Mouse (Mus musculus) neural tube, embryonic 15.5 days (tissue): ENCODE measurements around the gene Dnajc10. TPM values are rescaled to one million over a fixed set of nuclear protein-coding genes. Genes with fewer than 3 reads are reported as not detected.

Source experiments
- ATAC-seq: fragments of 200-750 bp; cut with Nextera tagmentation; 2 replicates; pipeline ENCODE4 v1.8.0; 2017; ENCODE audit warnings: mild to moderate bottlenecking, moderate TSS enrichment, moderate library complexity; ENCODE audit not compliant: low FRiP score
- H3K27ac ChIP-seq: fragments of 300-500 bp; sonication (generic); replicated peaks from 2 replicates; pipeline ENCODE4 v1.5.1; 2015; ENCODE audit warnings: mild to moderate bottlenecking, inconsistent platforms
- H3K27me3 ChIP-seq: fragments of 300-500 bp; sonication (generic); replicated peaks from 2 replicates; pipeline ENCODE4 v1.6.1; 2015; ENCODE audit warnings: inconsistent platforms
- H3K36me3 ChIP-seq: fragments of 300-500 bp; sonication (generic); 2 replicates; pipeline ENCODE4 v1.6.1; 2015; ENCODE audit warnings: inconsistent platforms
- H3K4me1 ChIP-seq: fragments of 300-500 bp; sonication (generic); 2 replicates; pipeline ENCODE4 v1.6.1; 2015; ENCODE audit warnings: inconsistent platforms
- H3K4me2 ChIP-seq: fragments of 300-500 bp; sonication (generic); 2 replicates; pipeline ENCODE4 v1.6.1; 2015; ENCODE audit warnings: inconsistent platforms, mild to moderate bottlenecking, moderate library complexity
- H3K4me3 ChIP-seq: fragments of 300-500 bp; sonication (generic); replicated peaks from 2 replicates; pipeline ENCODE4 v1.5.1; 2015; ENCODE audit warnings: mild to moderate bottlenecking, inconsistent platforms
- H3K9ac ChIP-seq: fragments of 300-500 bp; sonication (generic); replicated peaks from 2 replicates; pipeline ENCODE4 v1.6.1; 2015; ENCODE audit warnings: mild to moderate bottlenecking, inconsistent platforms
- H3K9me3 ChIP-seq: fragments of 300-500 bp; sonication (generic); replicated peaks from 2 replicates; pipeline ENCODE4 v1.6.1; 2016; ENCODE audit warnings: inconsistent platforms
- WGBS: fragments of 180-500 bp; shearing (Covaris S2); methylation state at CpG from one replicate; pipeline ENCODE4 v1.1.7; 2015; ENCODE audit warnings: mixed read lengths; 5-methylcytosine and 5-hydroxymethylcytosine counted together
- polyA plus RNA-seq: library from polyadenylated mRNA; unstranded; fragments of >200 nt; fragmentation: Nextera tagmentation; extraction: Ambion mirVana; gene quantifications from 2 replicates; pipeline ENCODE4 v1.2.1, GENCODE M21; 2015

The Dnajc10 gene
- polyA plus RNA-seq, 1 experiment from 2014 or later: 60.1 TPM

DNA sequence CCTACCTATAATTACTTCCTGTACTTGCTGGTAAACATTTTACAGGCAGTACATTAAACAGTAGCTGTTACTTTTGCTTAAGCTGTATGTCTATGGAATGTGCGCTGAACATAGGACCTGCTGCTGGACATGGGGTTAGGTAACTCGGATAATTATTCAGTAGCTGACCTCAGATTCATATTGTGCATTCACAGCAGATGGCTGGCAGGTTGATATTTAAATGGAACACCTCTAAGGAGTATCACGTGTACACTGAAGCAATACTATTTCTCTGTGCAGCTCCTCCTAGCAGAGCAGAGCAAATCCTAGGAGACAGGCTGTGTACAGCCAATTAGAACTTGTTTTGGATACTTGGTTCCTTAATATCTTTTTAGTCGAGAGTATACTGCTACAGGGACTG lies 39.3 kb downstream of the Dnajc10 start:
- Histone ChIP-seq H3K36me3 (peaks cover 26% of the 10 kb centered on the region), H3K4me1 (no peaks in the 10 kb centered on the region), H3K4me3 (no peak overlapping the region), H3K4me2 (no peak overlapping the region), H3K9ac (no peak overlapping the region), H3K9me3 (no peaks in the 10 kb centered on the region), H3K27ac (no peak overlapping the region; the same call in 1 of the 2 replicates), H3K27me3 (no peaks in the 10 kb centered on the region)
- WGBS: 83% methylated on average over 4 of the region's 4 CpGs
- ATAC-seq: no peak

DNA sequence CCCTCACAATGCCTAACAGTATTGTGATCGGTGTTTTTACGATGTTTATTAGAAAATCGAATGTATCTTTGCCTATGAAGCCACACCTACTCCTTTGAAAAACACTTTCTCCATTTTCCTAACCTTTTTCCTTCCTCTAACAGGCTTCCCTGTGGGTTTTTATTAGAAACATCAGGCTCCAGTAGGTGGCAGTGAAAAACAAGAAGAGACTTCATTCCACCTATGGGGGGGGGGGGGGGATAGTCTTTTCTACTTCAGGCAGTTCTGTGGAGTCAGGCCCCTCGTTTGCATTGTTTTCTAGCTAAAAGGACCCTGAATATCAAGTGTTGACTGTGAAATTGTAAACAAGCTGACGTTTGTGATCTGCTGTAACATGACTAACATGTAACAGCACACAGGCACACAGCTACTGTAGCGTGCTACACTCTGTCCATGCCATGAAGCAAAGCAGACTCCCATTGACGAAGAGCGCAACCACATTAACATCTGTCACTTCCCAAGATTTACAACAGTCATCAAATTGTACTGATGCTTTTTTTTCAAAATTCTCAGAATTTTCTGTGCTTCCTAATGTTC lies 41.5 kb downstream of the Dnajc10 start:
- peak; percentile 63; the same call in 1 of the 2 replicates for ATAC-seq
- WGBS: 37% methylated on average over 8 of the region's 8 CpGs
- no peaks in the 10 kb centered on the region for H3K27me3 ChIP-seq
- H3K4me2 ChIP-seq: no peak overlapping the region
- H3K4me3 ChIP-seq: no peak overlapping the region
- peaks cover 12% of the 10 kb centered on the region for H3K36me3 ChIP-seq
- H3K27ac ChIP-seq: no peak overlapping the region
- no peak overlapping the region for H3K9ac ChIP-seq
- H3K9me3 ChIP-seq: no peaks in the 10 kb centered on the region
- H3K4me1 ChIP-seq: no peaks in the 10 kb centered on the region

GRCm38 (mm10) chr2:80371458-80371857 lies 56.2 kb downstream of the Dnajc10 start:
- Histone ChIP-seq H3K27me3 (no peaks in the 10 kb centered on the region), H3K4me3 (no peak overlapping the region), H3K4me1 (no peaks in the 10 kb centered on the region), H3K4me2 (no peak overlapping the region), H3K27ac (no peak overlapping the region), H3K9me3 (no peaks in the 10 kb centered on the region), H3K9ac (no peak overlapping the region), H3K36me3 (no peaks in the 10 kb centered on the region)
- 87% methylated on average over 8 of the region's 8 CpGs for WGBS
- no peak for ATAC-seq

DNA sequence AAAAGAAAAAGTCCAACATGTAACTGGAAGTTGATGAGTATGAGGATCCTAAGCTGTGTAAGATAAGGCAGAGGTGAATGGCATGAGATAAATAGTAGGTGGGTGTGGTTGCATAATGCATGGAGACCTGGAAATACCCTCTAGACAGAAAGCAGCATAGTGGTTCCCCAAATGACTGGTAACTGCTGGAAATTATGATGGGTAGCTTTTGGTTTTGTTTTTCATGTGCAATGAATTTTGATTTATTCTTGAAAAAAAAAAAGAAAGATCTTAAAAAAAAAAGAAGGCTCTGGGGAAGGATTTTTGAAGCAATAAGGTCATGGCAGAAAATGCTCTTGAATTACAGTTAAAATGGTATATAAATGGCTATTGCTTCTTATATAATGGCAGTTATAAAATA lies 59.6 kb downstream of the Dnajc10 start:
- H3K9me3 ChIP-seq: no peaks in the 10 kb centered on the region
- no peak overlapping the region for H3K27ac ChIP-seq
- H3K4me3 ChIP-seq: no peak overlapping the region
- H3K9ac ChIP-seq: no peak overlapping the region
- no peak for ATAC-seq
- no peak overlapping the region for H3K4me2 ChIP-seq
- no peaks in the 10 kb centered on the region for H3K4me1 ChIP-seq
- H3K27me3 ChIP-seq: no peaks in the 10 kb centered on the region
- H3K36me3 ChIP-seq: no peaks in the 10 kb centered on the region

DNA sequence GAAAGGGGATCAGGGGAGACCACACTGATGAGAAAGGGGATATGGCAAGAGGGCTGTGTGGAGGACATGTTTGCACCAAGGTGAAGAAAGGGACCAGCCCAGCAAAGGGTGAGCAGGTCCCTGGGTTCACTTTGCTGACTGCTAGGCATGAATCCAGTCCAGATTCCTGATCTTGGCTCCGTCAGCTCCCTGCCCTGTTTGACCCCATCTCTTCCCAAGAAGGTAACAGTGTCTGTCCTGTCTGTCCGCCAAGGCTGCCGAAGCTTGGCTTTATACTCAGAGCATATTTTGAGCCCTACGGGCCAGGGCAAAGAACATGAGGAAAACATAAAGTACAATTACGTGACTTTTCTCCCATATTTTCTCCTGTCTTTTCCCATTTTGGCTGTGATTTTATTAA lies 64.6 kb downstream of the Dnajc10 start:
- WGBS: 90% methylated on average over 5 of the region's 5 CpGs
- ATAC-seq: no peak
- Histone ChIP-seq H3K9ac (no peak overlapping the region), H3K4me1 (no peaks in the 10 kb centered on the region), H3K27ac (no peak overlapping the region), H3K9me3 (no peaks in the 10 kb centered on the region), H3K27me3 (no peaks in the 10 kb centered on the region), H3K36me3 (no peaks in the 10 kb centered on the region), H3K4me3 (no peak overlapping the region), H3K4me2 (no peak overlapping the region)

DNA sequence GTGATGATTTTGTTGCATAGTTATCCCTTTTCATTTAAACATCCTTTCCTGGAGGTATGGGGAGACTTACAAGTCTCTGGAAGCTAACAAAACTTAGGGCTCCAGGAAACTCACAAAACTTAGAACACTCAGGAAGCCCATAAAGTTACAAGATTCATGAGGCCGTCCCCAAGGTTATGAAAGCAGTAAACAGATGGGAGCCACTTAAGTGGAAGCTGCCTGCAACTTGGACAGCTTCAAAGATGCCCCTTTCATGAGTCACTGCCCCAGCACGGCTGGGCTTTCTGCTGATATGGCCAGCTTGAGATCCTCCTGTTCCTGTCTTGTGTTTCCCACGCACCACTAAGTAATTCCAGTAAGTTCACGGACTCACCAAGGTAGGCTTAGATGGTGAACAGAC lies 69.2 kb downstream of the Dnajc10 start:
- Histone ChIP-seq H3K4me1 (no peaks in the 10 kb centered on the region), H3K27ac (no peak overlapping the region), H3K9ac (no peak overlapping the region), H3K4me2 (no peak overlapping the region), H3K36me3 (no peaks in the 10 kb centered on the region), H3K4me3 (no peak overlapping the region), H3K9me3 (no peaks in the 10 kb centered on the region), H3K27me3 (no peaks in the 10 kb centered on the region)
- no peak for ATAC-seq
- 82% methylated on average over 4 of the region's 4 CpGs for WGBS

- Histone ChIP-seq H3K27ac (no peak overlapping the region), H3K36me3 (no peaks in the 10 kb centered on the region), H3K4me1 (no peaks in the 10 kb centered on the region), H3K9ac (no peak overlapping the region), H3K4me2 (no peak overlapping the region), H3K4me3 (no peak overlapping the region), H3K27me3 (no peaks in the 10 kb centered on the region), H3K9me3 (no peaks in the 10 kb centered on the region)
- no peak for ATAC-seq
- WGBS: 93% methylated on average over 2 of the region's 2 CpGs
These were observed 71.0 kb downstream of the Dnajc10 start for GRCm38 (mm10) chr2:80386255-80386654.

DNA sequence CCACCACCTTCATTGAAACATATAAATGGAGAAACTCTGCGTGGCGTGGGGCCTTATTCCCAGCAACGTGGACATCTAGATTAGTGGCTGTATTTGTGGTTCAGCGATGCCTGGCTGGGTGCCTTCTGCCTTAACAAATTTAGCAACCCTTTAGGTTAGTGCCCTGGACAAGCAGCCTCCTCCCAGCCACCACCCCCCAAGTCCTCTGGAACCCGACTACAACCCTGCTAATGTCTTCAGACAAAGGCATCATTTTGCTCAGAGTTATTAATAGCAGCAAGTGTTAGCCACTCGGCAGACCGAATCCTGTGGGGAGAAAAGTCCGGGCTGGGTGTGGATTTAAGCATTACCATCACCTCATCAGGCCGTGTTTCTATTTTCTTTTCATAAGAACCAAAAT lies 72.4 kb downstream of the Dnajc10 start:
- H3K36me3 ChIP-seq: no peaks in the 10 kb centered on the region
- no peak for ATAC-seq
- 77% methylated on average over 9 of the region's 9 CpGs for WGBS
- no peak overlapping the region for H3K4me2 ChIP-seq
- no peaks in the 10 kb centered on the region for H3K9me3 ChIP-seq
- no peak overlapping the region for H3K4me3 ChIP-seq
- no peak overlapping the region for H3K27ac ChIP-seq
- no peaks in the 10 kb centered on the region for H3K4me1 ChIP-seq
- H3K27me3 ChIP-seq: no peaks in the 10 kb centered on the region
- H3K9ac ChIP-seq: no peak overlapping the region

- Histone ChIP-seq H3K9me3 (no peaks in the 10 kb centered on the region), H3K9ac (no peak overlapping the region), H3K27me3 (no peaks in the 10 kb centered on the region), H3K4me1 (no peaks in the 10 kb centered on the region), H3K4me3 (no peak overlapping the region), H3K36me3 (no peaks in the 10 kb centered on the region), H3K4me2 (no peak overlapping the region), H3K27ac (no peak overlapping the region)
- 89% methylated on average over 3 of the region's 3 CpGs for WGBS
- no peak for ATAC-seq
These were observed 73.1 kb downstream of the Dnajc10 start for GRCm38 (mm10) chr2:80388341-80388740.

DNA sequence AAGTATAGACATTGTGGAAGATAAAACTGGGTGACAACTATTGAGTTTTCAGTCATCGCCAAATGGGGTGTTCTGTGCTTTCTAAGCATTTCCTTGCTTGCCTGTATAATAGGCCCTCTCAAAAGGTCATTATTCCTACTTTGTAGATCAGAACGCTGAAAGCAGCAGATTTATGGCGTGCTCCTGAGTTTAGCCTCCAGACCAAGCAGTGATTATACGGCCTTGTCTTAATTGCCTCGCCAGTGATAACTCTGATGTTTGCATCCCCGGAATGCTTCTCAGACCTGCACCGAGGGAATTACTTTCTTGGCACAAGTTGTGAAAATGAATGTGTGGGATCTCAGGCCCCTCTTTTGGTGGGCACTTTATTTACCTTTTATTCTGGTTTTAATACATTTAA lies 80.8 kb downstream of the Dnajc10 start:
- Histone ChIP-seq H3K4me2 (no peak overlapping the region), H3K27me3 (0 out of 2 replicates have a peak, but pooled peaks cover 4% of the 10 kb centered on the region), H3K27ac (no peak overlapping the region), H3K4me3 (no peak overlapping the region), H3K4me1 (peaks cover 11% of the 10 kb centered on the region), H3K9me3 (no peaks in the 10 kb centered on the region), H3K9ac (no peak overlapping the region), H3K36me3 (no peaks in the 10 kb centered on the region)
- 12% methylated on average over 7 of the region's 7 CpGs for WGBS
- ATAC-seq: no peak

GRCm38 (mm10) chr2:80396864-80397263 lies 81.6 kb downstream of the Dnajc10 start:
- WGBS: 29% methylated on average over 3 of the region's 3 CpGs
- H3K36me3 ChIP-seq: no peaks in the 10 kb centered on the region
- H3K27ac ChIP-seq: no peak overlapping the region
- H3K4me3 ChIP-seq: no peak overlapping the region
- H3K4me1 ChIP-seq: peaks cover 11% of the 10 kb centered on the region
- peaks cover 10% of the 10 kb centered on the region; the same call in 1 of the 2 replicates for H3K27me3 ChIP-seq
- no peak for ATAC-seq
- no peaks in the 10 kb centered on the region for H3K9me3 ChIP-seq
- no peak overlapping the region for H3K9ac ChIP-seq
- no peak overlapping the region for H3K4me2 ChIP-seq

GRCm38 (mm10) chr2:80398595-80399099 lies 83.4 kb downstream of the Dnajc10 start:
- Histone ChIP-seq H3K9ac (no peak overlapping the region), H3K27me3 (peaks cover 13% of the 10 kb centered on the region; the same call in 1 of the 2 replicates), H3K9me3 (no peaks in the 10 kb centered on the region), H3K27ac (no peak overlapping the region), H3K4me1 (peaks cover 11% of the 10 kb centered on the region), H3K36me3 (no peaks in the 10 kb centered on the region), H3K4me2 (no peak overlapping the region), H3K4me3 (no peak overlapping the region)
- WGBS: 8% methylated on average over 3 of the region's 3 CpGs
- peak; percentile 61 for ATAC-seq
